Mouse (Mus musculus) midbrain, embryonic 16.5 days (tissue): ENCODE data around the gene Fat3. TPM values are rescaled to one million over a fixed set of nuclear protein-coding genes. Genes with fewer than 3 reads are reported as not detected.

Experiments used
- ATAC-seq: fragments of 200-750 bp; cut with Nextera tagmentation; 2 replicates; pipeline ENCODE4 v1.8.0; 2017; ENCODE audit warnings: moderate TSS enrichment
- H3K27ac ChIP-seq: fragments of 300-500 bp; sonication (generic); 2 replicates; pipeline ENCODE4 v1.5.1; 2014; ENCODE audit warnings: mild to moderate bottlenecking, low read length, mixed read lengths
- H3K27me3 ChIP-seq: fragments of 300-500 bp; sonication (generic); 2 replicates; pipeline ENCODE4 v1.6.1; 2014; ENCODE audit warnings: low read depth, low read length, mixed read lengths; ENCODE audit not compliant: control insufficient read depth, insufficient read depth
- H3K36me3 ChIP-seq: fragments of 300-500 bp; sonication (generic); 2 replicates; pipeline ENCODE4 v1.6.1; 2014; ENCODE audit warnings: mild to moderate bottlenecking, low read length, moderate library complexity, mixed read lengths; ENCODE audit not compliant: control insufficient read depth, insufficient read depth
- H3K4me1 ChIP-seq: fragments of 300-500 bp; sonication (generic); 2 replicates; pipeline ENCODE4 v1.6.1; 2014; ENCODE audit warnings: mild to moderate bottlenecking, low read length, mixed read lengths; ENCODE audit not compliant: control insufficient read depth, insufficient read depth
- H3K4me2 ChIP-seq: fragments of 300-500 bp; sonication (generic); 2 replicates; pipeline ENCODE4 v1.6.1; 2014; ENCODE audit warnings: mild to moderate bottlenecking, low read length, mixed read lengths
- H3K4me3 ChIP-seq: fragments of 300-500 bp; sonication (generic); 2 replicates; pipeline ENCODE4 v1.5.1; 2014; ENCODE audit warnings: low read depth, mild to moderate bottlenecking, low read length, moderate library complexity, mixed read lengths
- H3K9ac ChIP-seq: fragments of 300-500 bp; sonication (generic); 2 replicates; pipeline ENCODE4 v1.6.1; 2014; ENCODE audit warnings: low read depth, low read length, mixed read lengths
- H3K9me3 ChIP-seq: fragments of 300-500 bp; sonication (generic); replicated peaks from 2 replicates; pipeline ENCODE4 v1.6.1; 2014; ENCODE audit warnings: mild to moderate bottlenecking, low read length, mixed read lengths; ENCODE audit not compliant: control insufficient read depth, poor library complexity, severe bottlenecking
- WGBS: fragments of 180-500 bp; shearing (Covaris S2); extraction: QIAGEN DNeasy Blood & Tissue Kit; methylation state at CpG from one replicate; pipeline ENCODE4 v1.1.7; 2014; 5-methylcytosine and 5-hydroxymethylcytosine counted together
- polyA plus RNA-seq: library from polyadenylated mRNA; unstranded; fragments of >200 nt; fragmentation: Nextera tagmentation; extraction: Ambion mirVana; gene quantifications from 2 replicates; pipeline ENCODE4 v1.2.1, GENCODE M21; 2015

The Fat3 gene
- polyA plus RNA-seq, 1 experiment from 2014 or later = 13.4 TPM

DNA sequence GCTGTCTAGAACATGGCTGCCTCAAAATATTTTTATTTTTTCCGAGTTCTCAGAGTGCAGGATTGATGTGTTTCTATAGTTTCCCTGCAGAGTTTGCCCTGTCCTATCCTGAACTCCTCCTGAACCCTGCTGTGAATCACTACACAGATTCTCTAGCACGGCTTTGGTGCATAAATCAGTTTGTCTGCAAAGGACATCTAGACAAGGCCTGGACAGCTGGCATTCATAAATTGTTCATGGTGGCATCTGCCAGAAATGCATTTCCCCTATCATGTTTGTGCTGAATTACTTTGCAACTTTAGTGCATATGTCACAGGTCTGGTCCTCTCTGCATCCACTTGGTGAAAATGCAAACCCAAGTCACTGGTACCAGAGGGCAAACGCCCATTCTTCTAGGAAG, 543.3 kb downstream of the Fat3 start:
- Histone ChIP-seq H3K9ac (no peak overlapping the region), H3K9me3 (no peaks in the 10 kb centered on the region), H3K27me3 (no peaks in the 10 kb centered on the region), H3K4me1 (peaks cover 3% of the 10 kb centered on the region; the same call in 1 of the 2 replicates), H3K4me2 (no peak overlapping the region), H3K36me3 (peaks cover 5% of the 10 kb centered on the region; the same call in 1 of the 2 replicates), H3K4me3 (no peak overlapping the region), H3K27ac (no peak overlapping the region)
- WGBS = 60% methylated on average over 3 of the region's 3 CpGs
- ATAC-seq = no peak

GRCm38 (mm10) chr9:15955147-15955782, 545.8 kb downstream of the Fat3 start:
- WGBS = 58% methylated on average over 5 of the region's 5 CpGs
- Histone ChIP-seq H3K9ac (no peak overlapping the region), H3K9me3 (no peaks in the 10 kb centered on the region), H3K4me3 (no peak overlapping the region), H3K27me3 (no peaks in the 10 kb centered on the region), H3K27ac (no peak overlapping the region), H3K4me2 (no peak overlapping the region), H3K36me3 (peaks cover 5% of the 10 kb centered on the region; the same call in 1 of the 2 replicates), H3K4me1 (peaks cover 3% of the 10 kb centered on the region; the same call in 1 of the 2 replicates)
- peak; percentile 83 for ATAC-seq

DNA sequence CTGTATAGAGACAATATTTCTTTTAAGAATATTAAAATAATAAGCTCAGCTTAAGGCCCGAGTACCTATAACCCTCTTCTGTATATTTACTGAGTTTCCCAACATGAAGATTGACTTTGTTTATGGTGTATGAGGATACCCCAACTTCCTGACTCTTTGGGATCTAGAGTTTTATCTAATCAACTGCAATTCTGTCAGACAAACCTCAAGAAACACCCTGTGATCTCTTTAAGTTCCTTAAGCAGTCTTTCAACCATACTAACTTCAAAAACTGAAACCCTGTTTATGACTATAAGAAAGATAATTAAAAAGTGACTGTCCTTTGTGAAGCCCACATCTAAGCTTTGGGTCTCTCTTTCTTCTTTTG, 546.8 kb downstream of the Fat3 start:
- no peak for ATAC-seq
- H3K9me3 ChIP-seq = no peaks in the 10 kb centered on the region
- no peak overlapping the region for H3K27ac ChIP-seq
- H3K9ac ChIP-seq = no peak overlapping the region
- H3K36me3 ChIP-seq = peaks cover under 1% of the 10 kb centered on the region; the same call in 1 of the 2 replicates
- WGBS = 76% methylated on average over 1 of the region's 1 CpGs
- no peaks in the 10 kb centered on the region for H3K27me3 ChIP-seq
- no peak overlapping the region for H3K4me3 ChIP-seq
- no peak overlapping the region for H3K4me2 ChIP-seq
- H3K4me1 ChIP-seq = peaks cover 3% of the 10 kb centered on the region; the same call in 1 of the 2 replicates

DNA sequence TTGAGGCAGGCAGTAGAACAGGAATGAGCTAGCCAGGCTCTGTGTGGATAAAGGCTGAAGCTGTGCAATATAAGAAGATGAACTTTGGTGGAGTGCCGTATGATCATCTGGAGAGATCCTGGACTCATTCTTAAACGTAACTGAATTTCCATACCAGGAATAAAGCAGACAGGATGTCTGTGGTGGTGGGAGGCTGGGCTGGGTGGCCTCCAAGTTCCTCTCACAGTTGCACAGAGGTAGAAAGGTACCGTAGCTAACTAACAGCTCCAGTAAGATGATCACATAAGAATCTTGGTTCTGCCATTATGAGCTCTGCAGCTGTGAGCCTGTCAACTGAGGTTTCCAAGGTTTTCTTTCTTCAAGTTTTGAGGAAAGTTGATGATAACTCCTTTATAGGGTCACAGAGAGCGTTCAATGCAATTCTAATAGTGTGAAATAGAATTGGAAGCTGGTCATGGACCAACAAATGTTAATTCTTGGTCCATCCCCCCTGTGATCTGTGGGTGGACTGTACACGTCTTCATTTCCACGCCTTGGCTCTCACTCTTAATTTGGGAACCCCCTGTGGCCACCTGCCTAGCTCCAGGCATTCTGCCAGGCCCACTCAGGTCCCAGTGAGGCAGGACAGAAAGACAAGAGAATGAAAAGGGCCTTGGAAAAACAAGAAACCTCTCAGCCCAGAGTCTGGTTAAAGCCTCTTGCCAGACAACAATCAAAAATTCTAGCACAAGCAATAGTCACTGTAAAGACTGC, 547.3 kb downstream of the Fat3 start:
- no peak for ATAC-seq
- WGBS = 70% methylated on average over 6 of the region's 6 CpGs

DNA sequence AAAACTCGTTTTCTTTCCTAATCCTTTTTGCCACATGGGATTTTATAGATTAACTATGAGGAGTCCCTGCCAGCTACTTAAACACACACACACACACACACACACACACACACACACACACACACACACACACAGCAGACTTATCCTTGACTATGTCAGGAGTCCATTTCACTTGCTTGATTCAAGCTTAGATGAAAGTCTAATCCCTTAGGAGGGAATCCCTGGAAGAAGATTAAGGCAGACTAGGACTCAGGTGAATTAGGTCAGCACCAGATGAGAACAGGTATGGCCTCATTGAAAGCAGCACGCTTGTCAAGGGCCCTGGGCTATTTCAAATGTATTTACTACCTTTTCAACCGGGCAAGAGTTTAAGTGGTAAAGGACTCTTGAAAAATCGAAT, 553.0 kb downstream of the Fat3 start:
- 78% methylated on average over 4 of the region's 4 CpGs for WGBS
- no peaks in the 10 kb centered on the region for H3K9me3 ChIP-seq

More for the DNA sequence above, 547.3 kb downstream of the Fat3 start:
- no peaks in the 10 kb centered on the region; the same call in 1 of the 2 replicates for H3K36me3 ChIP-seq
- H3K9ac ChIP-seq = no peak overlapping the region
- H3K27me3 ChIP-seq = no peaks in the 10 kb centered on the region
- H3K9me3 ChIP-seq = no peaks in the 10 kb centered on the region
- H3K4me1 ChIP-seq = peaks cover 3% of the 10 kb centered on the region; the same call in 1 of the 2 replicates
- H3K27ac ChIP-seq = no peak overlapping the region
- no peak overlapping the region for H3K4me3 ChIP-seq
- H3K4me2 ChIP-seq = no peak overlapping the region

GRCm38 (mm10) chr9:15944182-15944581, 556.9 kb downstream of the Fat3 start:
- ATAC-seq = 0 out of 2 replicates have a peak, but pooled peaks have one; percentile 42
- no peak overlapping the region for H3K4me3 ChIP-seq

More for the DNA sequence above, 553.0 kb downstream of the Fat3 start:
- H3K9ac ChIP-seq = no peak overlapping the region
- no peaks in the 10 kb centered on the region for H3K4me1 ChIP-seq
- H3K27ac ChIP-seq = no peak overlapping the region
- H3K36me3 ChIP-seq = 0 out of 2 replicates have a peak, but pooled peaks cover 2% of the 10 kb centered on the region
- no peak overlapping the region for H3K4me2 ChIP-seq
- no peak for ATAC-seq
- H3K4me3 ChIP-seq = no peak overlapping the region
- H3K27me3 ChIP-seq = no peaks in the 10 kb centered on the region

DNA sequence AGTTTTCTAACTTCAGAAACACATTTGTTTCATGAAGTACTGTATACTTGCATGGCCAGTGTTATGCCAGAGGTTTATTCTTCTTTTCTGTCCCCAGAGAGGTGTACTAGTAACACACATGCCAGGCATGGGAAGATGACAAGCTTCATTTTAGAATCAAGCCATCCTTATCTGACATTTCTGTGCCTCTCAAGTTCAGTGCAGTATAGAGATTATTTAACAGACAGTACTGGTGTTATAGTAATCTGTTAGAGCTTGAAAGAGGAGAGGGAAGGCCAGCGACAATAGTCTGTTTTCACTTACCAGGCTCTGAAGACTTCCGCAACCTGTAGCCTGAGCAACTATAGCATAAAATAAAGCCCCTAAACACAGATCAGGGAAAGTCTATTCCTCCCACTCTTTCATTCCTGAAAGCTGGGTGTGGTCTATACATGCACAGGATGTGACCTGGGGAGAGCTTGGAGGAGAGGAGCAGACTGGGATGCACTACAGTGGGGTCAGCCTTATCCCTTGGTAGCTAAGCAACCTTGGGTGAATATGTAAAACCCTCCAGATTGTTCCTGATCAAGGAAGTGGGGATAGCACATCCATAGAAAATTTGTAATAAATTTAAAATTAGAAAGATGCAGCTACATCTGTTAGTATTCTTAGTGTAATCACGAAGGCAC, 557.5 kb downstream of the Fat3 start:
- Histone ChIP-seq H3K36me3 (peaks cover 5% of the 10 kb centered on the region; the same call in 1 of the 2 replicates), H3K4me2 (no peak overlapping the region), H3K9me3 (no peaks in the 10 kb centered on the region), H3K4me1 (no peaks in the 10 kb centered on the region), H3K4me3 (no peak overlapping the region), H3K27me3 (no peaks in the 10 kb centered on the region), H3K9ac (no peak overlapping the region), H3K27ac (no peak overlapping the region)
- no peak for ATAC-seq
- WGBS = 74% methylated on average over 3 of the region's 3 CpGs

More at GRCm38 (mm10) chr9:15944182-15944581, 556.9 kb downstream of the Fat3 start:
- peaks cover 5% of the 10 kb centered on the region; the same call in 1 of the 2 replicates for H3K36me3 ChIP-seq
- H3K27me3 ChIP-seq = no peaks in the 10 kb centered on the region
- H3K27ac ChIP-seq = no peak overlapping the region
- 34% methylated on average over 3 of the region's 3 CpGs for WGBS
- H3K9ac ChIP-seq = no peak overlapping the region
- no peaks in the 10 kb centered on the region for H3K9me3 ChIP-seq
- H3K4me1 ChIP-seq = no peaks in the 10 kb centered on the region
- H3K4me2 ChIP-seq = no peak overlapping the region

- H3K4me1 ChIP-seq = no peaks in the 10 kb centered on the region
- H3K36me3 ChIP-seq = peaks cover 2% of the 10 kb centered on the region; the same call in 1 of the 2 replicates
- H3K4me3 ChIP-seq = no peak overlapping the region
- no peaks in the 10 kb centered on the region for H3K9me3 ChIP-seq
- no peak overlapping the region for H3K4me2 ChIP-seq
- no peaks in the 10 kb centered on the region for H3K27me3 ChIP-seq
- no peak overlapping the region for H3K9ac ChIP-seq
- 97% methylated on average over 2 of the region's 2 CpGs for WGBS
- ATAC-seq = no peak
- H3K27ac ChIP-seq = no peak overlapping the region
Measured at GRCm38 (mm10) chr9:15941818-15942217, 559.3 kb downstream of the Fat3 start.
